Mouse (Mus musculus) cerebellum, adult 18-20 months (tissue): ENCODE measurements at regions not wholly inside any gene's neighbourhood (a gene's known extent, or its start where the extent isn't known, plus 50 kb on each side); places are given as distances from the start of the nearest gene placed in this dataset.
"Not testable (repeated sequence)": the region's sequence is repeated elsewhere in the genome, so short reads cannot be mapped to it uniquely, and the experiment has no call there.

ENCODE experiments used
- DNase-seq, 2 experiments: peaks; one replicate each; pipeline ENCODE4 v3.0.0; 2021

GRCm38 (mm10) chr16:50010074-50010473 lies 209.7 kb downstream of the Cd47 start:
- peak; percentile 20 to 30 for DNase-seq

- DNase-seq, result peak; percentile 76 to 80
Measured at GRCm38 (mm10) chr16:50010532-50010971, 210.2 kb downstream of the Cd47 start.

- no peak for DNase-seq
Measured at GRCm38 (mm10) chr16:50023885-50024284, 223.6 kb downstream of the Cd47 start.

GRCm38 (mm10) chr16:50026100-50026884 lies 226.0 kb downstream of the Cd47 start:
- no peak for DNase-seq

- no peak for DNase-seq
Measured at GRCm38 (mm10) chr16:50027189-50027588, 226.9 kb downstream of the Cd47 start.

GRCm38 (mm10) chr16:50029711-50030110 lies 229.4 kb downstream of the Cd47 start:
- no peak for DNase-seq

GRCm38 (mm10) chr16:50030355-50030754 lies 230.0 kb downstream of the Cd47 start:
- not testable (repeated sequence) for DNase-seq

- no peak for DNase-seq
Measured at GRCm38 (mm10) chr16:50030905-50031369, 230.6 kb downstream of the Cd47 start.

GRCm38 (mm10) chr16:50032798-50033197 lies 232.5 kb downstream of the Cd47 start:
- no peak for DNase-seq

GRCm38 (mm10) chr16:50036296-50036734 lies 236.0 kb downstream of the Cd47 start:
- DNase-seq, result peak; percentile 49 to 54

GRCm38 (mm10) chr16:50044103-50044502 lies 243.8 kb downstream of the Cd47 start:
- no peak for DNase-seq

- DNase-seq, result peak; percentile 90 to 91
Measured at GRCm38 (mm10) chr16:50045552-50046547, 245.5 kb downstream of the Cd47 start.

- DNase-seq, result no peak
Measured at GRCm38 (mm10) chr16:50063540-50063939, 263.2 kb downstream of the Cd47 start.

- no peak for DNase-seq
Measured at GRCm38 (mm10) chr16:50065336-50066082, 265.2 kb downstream of the Cd47 start.

- DNase-seq, result no peak
Measured at GRCm38 (mm10) chr16:50069033-50069432, 268.7 kb downstream of the Cd47 start.

- no peak for DNase-seq
Measured at GRCm38 (mm10) chr16:50070728-50071127, 270.4 kb downstream of the Cd47 start.

- DNase-seq, result no peak
Measured at GRCm38 (mm10) chr16:50072853-50073360, 272.6 kb downstream of the Cd47 start.

- peak; percentile 18 to 28 for DNase-seq
Measured at GRCm38 (mm10) chr16:50073979-50074378, 273.6 kb downstream of the Cd47 start.

- DNase-seq, result no peak
Measured at GRCm38 (mm10) chr16:50075641-50076040, 275.3 kb downstream of the Cd47 start.

- DNase-seq, result no peak
Measured at GRCm38 (mm10) chr16:50081511-50081910, 281.2 kb downstream of the Cd47 start.

GRCm38 (mm10) chr16:50092318-50092717 lies 292.0 kb downstream of the Cd47 start:
- no peak for DNase-seq

GRCm38 (mm10) chr16:50092780-50093179 lies 292.4 kb downstream of the Cd47 start:
- no peak for DNase-seq
